Mouse (Mus musculus) G1E (cell line): ENCODE measurements around the gene Sytl3. TPM values are rescaled to one million over a fixed set of nuclear protein-coding genes. Genes with fewer than 3 reads are reported as not detected.
A peak's percentile ranks its signal among the peaks of the same experiment; 100 is the strongest.

Experiments used
- ATAC-seq: 2 replicates; pipeline ENCODE4 v1.8.0; 2016; ENCODE audit warnings: mild to moderate bottlenecking; ENCODE audit not compliant: insufficient number of reproducible peaks, poor library complexity, low FRiP score, severe bottlenecking; ENCODE audit errors: extremely low read depth
- DNase-seq: peaks from one replicate; pipeline ENCODE4 v3.0.0; 2012; ENCODE audit warnings: low spot score
- H3K27me3 ChIP-seq: 2 replicates; pipeline ENCODE4 v1.6.1; 2012; ENCODE audit warnings: mild to moderate bottlenecking, low read length, inconsistent platforms; ENCODE audit not compliant: insufficient read depth
- H3K36me3 ChIP-seq: replicated peaks from 2 replicates; pipeline ENCODE3; 2012; ENCODE audit warnings: mild to moderate bottlenecking, inconsistent platforms
- H3K4me1 ChIP-seq: 2 replicates; pipeline ENCODE4 v1.6.1; 2012; ENCODE audit warnings: low read depth, low read length, inconsistent platforms, mixed read lengths; ENCODE audit not compliant: insufficient read depth
- H3K4me3 ChIP-seq: 2 replicates; pipeline ENCODE4 v1.5.1; 2012; ENCODE audit warnings: low read depth, mild to moderate bottlenecking, inconsistent platforms, low read length, moderate library complexity, mixed read lengths
- H3K9me3 ChIP-seq: replicated peaks from 2 replicates; pipeline ENCODE4 v1.6.1; 2012; ENCODE audit warnings: inconsistent platforms
- CTCF ChIP-seq: IDR thresholded peaks from 2 replicates; pipeline ENCODE4 v1.5.1; 2012; ENCODE audit warnings: low read depth, low read length, inconsistent platforms, mixed read lengths
- GATA1 ChIP-seq: IDR thresholded peaks from 2 replicates; pipeline ENCODE4 v1.6.1; 2012; ENCODE audit warnings: borderline replicate concordance, low read length, inconsistent platforms, mixed read lengths
- GATA2 ChIP-seq: IDR thresholded peaks from 2 replicates; pipeline ENCODE4 v1.6.1; 2012; ENCODE audit warnings: low read depth, low read length, inconsistent platforms, borderline replicate concordance
- POLR2AphosphoS5 ChIP-seq: IDR thresholded peaks from 2 replicates; pipeline ENCODE4 v1.6.1; 2012; ENCODE audit warnings: low read depth, low read length, inconsistent platforms; ENCODE audit not compliant: insufficient replicate concordance
- TAL1 ChIP-seq: conservative IDR thresholded peaks from 2 replicates; pipeline ENCODE4 v1.6.1; 2012; ENCODE audit warnings: low read depth, low read length, inconsistent platforms, mixed read lengths
- polyA plus RNA-seq: library from polyadenylated mRNA; stranded (reverse); fragments of >175 nt; gene quantifications from 2 replicates; pipeline ENCODE4 v1.2.3, GENCODE M21; 2012
- total RNA-seq, 2 experiments: library from RNA; stranded (forward) in 1 of 2; stranded (reverse) in 1 of 2; fragments of 200-1000 nt in 1 of 2; fragments of >200 nt in 1 of 2; fragmentation: Nextera tagmentation in 1 of 2; gene quantifications; 2 replicates each; pipeline ENCODE4 v1.2.3; 2014 to 2017

Sytl3 gene
- total and polyA plus RNA-seq, 3 experiments, result 1.3 TPM; not detected in 2

GRCm38 (mm10) chr17:6783006-6783661 is 124.2 kb downstream of the Sytl3 start:
- DNase-seq (peak; percentile 77), ATAC-seq (no peak; the same call in 1 of the 2 replicates)
- TF ChIP-seq CTCF (no peak), GATA2 (no peak), TAL1 (no peak)
- Histone ChIP-seq H3K4me1 (peaks cover 45% of the 10 kb centered on the region), H3K27me3 (no peaks in the 10 kb centered on the region), H3K36me3 (peaks cover 13% of the 10 kb centered on the region), H3K9me3 (no peaks in the 10 kb centered on the region), H3K4me3 (peak overlapping the region; percentile 92)

GRCm38 (mm10) chr17:6783756-6784357 is 125.0 kb downstream of the Sytl3 start:
- peaks cover 38% of the 10 kb centered on the region for H3K4me1 ChIP-seq
- no peaks in the 10 kb centered on the region for H3K9me3 ChIP-seq
- H3K36me3 ChIP-seq, result peaks cover 13% of the 10 kb centered on the region
- TF ChIP-seq TAL1 (no peak), CTCF (no peak), GATA2 (no peak), GATA1 (no peak), POLR2AphosphoS5 (no peak)
- no peaks in the 10 kb centered on the region for H3K27me3 ChIP-seq
- DNase-seq (no peak), ATAC-seq (no peak)
- H3K4me3 ChIP-seq, result peak overlapping the region; percentile 92

- peaks cover 14% of the 10 kb centered on the region for H3K4me1 ChIP-seq
- DNase-seq, result no peak
- peaks cover 3% of the 10 kb centered on the region for H3K36me3 ChIP-seq
- H3K27me3 ChIP-seq, result peaks cover 10% of the 10 kb centered on the region
- TF ChIP-seq POLR2AphosphoS5 (no peak), CTCF (no peak), TAL1 (no peak), GATA1 (no peak), GATA2 (no peak)
- no peak for ATAC-seq
- no peaks in the 10 kb centered on the region for H3K9me3 ChIP-seq
- no peak overlapping the region for H3K4me3 ChIP-seq
Observed at GRCm38 (mm10) chr17:6787241-6787640, 128.3 kb downstream of the Sytl3 start.

Other genes with a start within 250 kb of the Sytl3 start
- gene Dynlt1b, start 229.0 kb upstream of the Sytl3 start, total RNA-seq (2014; fragmentation: Nextera tagmentation), result 150 and 176 TPM in 2 replicates
- 388 and 507 TPM in 2 replicates for gene Dynlt1b, start 229.0 kb upstream of the Sytl3 start, total RNA-seq (2017)
- 19.0 and 21.3 TPM in 2 replicates for gene Dynlt1b, start 229.0 kb upstream of the Sytl3 start, polyA plus RNA-seq
- 28.3 and 36.5 TPM in 2 replicates for gene Dynlt1c, start 57.4 kb upstream of the Sytl3 start, total RNA-seq (2014; fragmentation: Nextera tagmentation)
- gene Dynlt1c, start 57.4 kb upstream of the Sytl3 start, total RNA-seq (2017), result 21.5 and 27.6 TPM in 2 replicates
- 0.75 and 1.7 TPM in 2 replicates for gene Dynlt1c, start 57.4 kb upstream of the Sytl3 start, polyA plus RNA-seq
- 44.3 and 45.3 TPM in 2 replicates for gene Dynlt1f, start 3.2 kb upstream of the Sytl3 start, total RNA-seq (2014; fragmentation: Nextera tagmentation)
- gene Dynlt1f, start 3.2 kb upstream of the Sytl3 start, total RNA-seq (2017), result 98.6 and 124 TPM in 2 replicates
- 4.2 and 5.7 TPM in 2 replicates for gene Dynlt1f, start 3.2 kb upstream of the Sytl3 start, polyA plus RNA-seq
- gene Ezr, start 123.7 kb downstream of the Sytl3 start, total RNA-seq (2014; fragmentation: Nextera tagmentation), result 48.3 and 56.8 TPM in 2 replicates
- gene Ezr, start 123.7 kb downstream of the Sytl3 start, total RNA-seq (2017), result 84.3 and 99.9 TPM in 2 replicates
- 315 and 330 TPM in 2 replicates for gene Ezr, start 123.7 kb downstream of the Sytl3 start, polyA plus RNA-seq